Mouse (Mus musculus) liver, embryonic 14.5 days (tissue): ENCODE results near the gene Pprc1. TPM values are rescaled to one million over a fixed set of nuclear protein-coding genes. Genes with fewer than 3 reads are reported as not detected.

Experiments
- ATAC-seq: fragments of 200-750 bp; cut with Nextera tagmentation; 2 replicates; pipeline ENCODE4 v1.8.0; 2017; ENCODE audit warnings: moderate number of reproducible peaks, mild to moderate bottlenecking, moderate library complexity; ENCODE audit not compliant: insufficient read depth
- DNase-seq, 3 experiments: peaks; one replicate each; pipeline ENCODE4 v3.0.0-alpha.2; 2012 to 2013; ENCODE audit warnings: low read depth in 3 of 3, low spot score in 3 of 3
- H3K27ac ChIP-seq: fragments of 300-500 bp; sonication (generic); 2 replicates; pipeline ENCODE4 v1.5.1; 2014; ENCODE audit warnings: moderate library complexity, mild to moderate bottlenecking, control low read depth, inconsistent platforms
- H3K27me3 ChIP-seq: fragments of 300-500 bp; sonication (generic); 2 replicates; pipeline ENCODE4 v1.6.1; 2014; ENCODE audit warnings: mild to moderate bottlenecking, low read length, moderate library complexity; ENCODE audit not compliant: control insufficient read depth, insufficient read depth
- H3K36me3 ChIP-seq: fragments of 300-500 bp; sonication (generic); replicated peaks from 2 replicates; pipeline ENCODE4 v1.6.1; 2014; ENCODE audit warnings: low read depth; ENCODE audit not compliant: control insufficient read depth, insufficient read depth
- H3K4me1 ChIP-seq, 2 experiments: fragments of 200-500 bp in 1 of 2; fragments of 300-500 bp in 1 of 2; sonication (generic) in 1 of 2; replicated peaks; 2 replicates each; pipeline ENCODE4 v1.6.1; 2012 to 2014; ENCODE audit warnings: antibody characterized with exemption in 1 of 2, inconsistent platforms in 1 of 2, low read length in 1 of 2; ENCODE audit not compliant: control insufficient read depth in 2 of 2, insufficient read depth in 2 of 2
- H3K4me2 ChIP-seq: fragments of 300-500 bp; sonication (generic); 2 replicates; pipeline ENCODE4 v1.6.1; 2014; ENCODE audit warnings: low read depth, mild to moderate bottlenecking, control low read depth, moderate library complexity
- H3K4me3 ChIP-seq, 2 experiments: fragments of 200-500 bp in 1 of 2; fragments of 300-500 bp in 1 of 2; sonication (generic) in 1 of 2; 2 replicates each; pipeline ENCODE4 v1.5.1; 2012 to 2014; ENCODE audit warnings: low read depth in 2 of 2, low read length in 2 of 2, mild to moderate bottlenecking in 2 of 2, control low read depth in 1 of 2, inconsistent platforms in 1 of 2, moderate library complexity in 1 of 2; ENCODE audit not compliant: insufficient read depth in 1 of 2
- H3K9ac ChIP-seq: fragments of 300-500 bp; sonication (generic); replicated peaks from 2 replicates; pipeline ENCODE4 v1.6.1; 2014; ENCODE audit warnings: mild to moderate bottlenecking, control low read depth, moderate library complexity
- H3K9me3 ChIP-seq: fragments of 300-500 bp; sonication (generic); 2 replicates; pipeline ENCODE4 v1.6.1; 2016; ENCODE audit warnings: low read length, mixed read lengths; ENCODE audit not compliant: control insufficient read depth
- CTCF ChIP-seq: IDR thresholded peaks from 2 replicates; pipeline ENCODE4 v1.5.1; 2016; ENCODE audit warnings: antibody characterized with exemption, low read depth, control low read depth
- EP300 ChIP-seq: IDR thresholded peaks from 2 replicates; pipeline ENCODE4 v1.6.1; 2016; ENCODE audit warnings: antibody characterized with exemption, low read depth
- WGBS: fragments of 180-500 bp; shearing (Covaris S2); extraction: QIAGEN DNeasy Blood & Tissue Kit; methylation state at CpG from one replicate; pipeline ENCODE4 v1.1.7; 2014; ENCODE audit not compliant: insufficient replicate concordance; 5-methylcytosine and 5-hydroxymethylcytosine counted together
- polyA plus RNA-seq, 2 experiments: library from polyadenylated mRNA; depleted of rRNA in 1 of 2; stranded (reverse) in 1 of 2; unstranded in 1 of 2; fragments of >200 nt; fragmentation: Nextera tagmentation in 1 of 2; extraction: Ambion mirVana in 1 of 2; gene quantifications; 2 replicates each; pipeline versions ENCODE4 v1.2.1 to v1.2.3; 2012 to 2014

The Pprc1 gene
- polyA plus RNA-seq, 2 experiments = 17.5 to 25.0 TPM

- Histone ChIP-seq H3K4me1 (peaks cover 51 to 62% of the 10 kb centered on the region in 2 experiments), H3K27ac (peak overlapping the region; percentile 60), H3K27me3 (peaks cover 7% of the 10 kb centered on the region; the same call in 1 of the 2 replicates), H3K9me3 (no peaks in the 10 kb centered on the region), H3K36me3 (peaks cover 3% of the 10 kb centered on the region), H3K4me2 (peak overlapping the region; percentile 95), H3K9ac (peak overlapping the region; percentile 98; the same call in 1 of the 2 replicates), H3K4me3 (peak overlapping the region; percentile 0 to 19; a peak in 3 of 4 replicates)
- 46% methylated on average over 7 of the region's 7 CpGs for WGBS
- ATAC-seq (no peak), DNase-seq (no peak)
- TF ChIP-seq CTCF = no peak
- no peak for TF ChIP-seq EP300
Observed at GRCm38 (mm10) chr19:46041299-46041932, 3.3 kb upstream of the Pprc1 start.

DNA sequence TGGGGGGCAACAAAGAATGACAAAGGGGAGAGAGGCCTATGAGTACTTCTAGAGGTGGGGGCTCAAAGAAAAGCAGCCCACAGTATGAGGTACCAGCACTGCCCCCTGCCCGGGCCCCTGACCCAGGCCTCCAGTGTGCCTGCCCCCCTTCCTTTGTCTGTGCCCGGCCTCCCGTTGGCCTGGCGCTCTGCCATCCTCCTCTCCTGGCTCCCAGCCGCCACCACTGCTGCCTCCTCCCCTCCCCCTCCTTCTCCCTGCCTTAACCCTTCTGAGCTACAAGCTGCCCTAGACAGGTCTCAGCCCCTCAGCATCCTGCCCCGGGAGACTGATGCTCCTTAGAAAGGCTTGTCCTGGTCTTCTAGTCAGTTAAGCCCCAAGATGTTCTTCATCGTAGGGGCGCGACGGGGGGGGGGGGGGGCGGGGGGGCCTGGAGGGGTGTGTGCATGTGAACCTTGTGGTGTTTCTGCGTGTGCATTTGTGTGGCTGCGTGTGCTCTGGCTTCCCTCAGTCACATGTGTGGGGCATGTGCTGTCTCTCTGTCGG, 2.7 kb upstream of the Pprc1 start:
- 0% methylated on average over 12 of the region's 14 CpGs for WGBS
- ATAC-seq = no peak
- peaks cover 46 to 59% of the 10 kb centered on the region in 2 experiments for H3K4me1 ChIP-seq

DNA sequence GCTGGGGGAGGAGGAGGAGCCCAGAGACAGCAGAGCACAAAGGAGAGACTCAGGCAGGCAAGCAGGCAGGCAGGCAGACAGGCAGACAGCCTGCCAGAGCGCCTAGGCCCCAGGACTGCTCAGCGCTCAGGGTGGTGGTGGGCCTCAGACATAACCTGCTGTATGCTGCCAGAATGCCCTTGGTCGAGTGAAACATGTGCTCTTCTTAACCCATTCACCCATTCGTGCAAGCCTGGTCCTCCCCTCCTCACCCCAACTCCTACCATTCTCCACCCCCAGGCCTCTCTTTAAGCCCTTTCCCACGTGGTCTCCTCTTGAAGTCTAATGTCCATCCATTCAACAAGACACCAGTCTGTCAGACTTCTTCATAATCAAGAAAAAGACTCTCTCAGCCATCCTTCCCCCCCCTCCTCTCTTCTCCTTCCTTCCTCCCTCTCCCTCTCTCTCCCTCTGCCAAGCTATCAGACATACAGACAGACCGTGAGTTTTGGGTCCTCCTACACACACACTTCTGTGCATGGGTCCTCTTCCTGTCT, 2.1 kb upstream of the Pprc1 start:
- Histone ChIP-seq H3K4me3 (peak overlapping the region in 1 of 2 experiments; percentile 6; a peak in 1 of 4 replicates), H3K36me3 (no peaks in the 10 kb centered on the region), H3K9me3 (no peaks in the 10 kb centered on the region), H3K27me3 (peaks cover 7% of the 10 kb centered on the region; the same call in 1 of the 2 replicates), H3K9ac (peak overlapping the region; percentile 7), H3K4me1 (peaks cover 42 to 53% of the 10 kb centered on the region in 2 experiments), H3K27ac (peak overlapping the region; percentile 0), H3K4me2 (peak overlapping the region; percentile 95)
- WGBS = 8% methylated on average over 6 of the region's 6 CpGs
- no peak for TF ChIP-seq CTCF
- TF ChIP-seq EP300 = no peak
- ATAC-seq (no peak), DNase-seq (no peak)

More for the DNA sequence above, 2.7 kb upstream of the Pprc1 start:
- H3K4me2 ChIP-seq = peak overlapping the region; percentile 95
- H3K27ac ChIP-seq = peak overlapping the region; percentile 0
- peak overlapping the region; percentile 6 to 19; a peak in 3 of 4 replicates for H3K4me3 ChIP-seq
- H3K27me3 ChIP-seq = peaks cover 7% of the 10 kb centered on the region; the same call in 1 of the 2 replicates
- TF ChIP-seq EP300 = no peak
- no peak for TF ChIP-seq CTCF
- no peaks in the 10 kb centered on the region for H3K9me3 ChIP-seq
- no peak for DNase-seq
- H3K36me3 ChIP-seq = no peaks in the 10 kb centered on the region; the same call in 1 of the 2 replicates
- peak overlapping the region; percentile 38 for H3K9ac ChIP-seq

DNA sequence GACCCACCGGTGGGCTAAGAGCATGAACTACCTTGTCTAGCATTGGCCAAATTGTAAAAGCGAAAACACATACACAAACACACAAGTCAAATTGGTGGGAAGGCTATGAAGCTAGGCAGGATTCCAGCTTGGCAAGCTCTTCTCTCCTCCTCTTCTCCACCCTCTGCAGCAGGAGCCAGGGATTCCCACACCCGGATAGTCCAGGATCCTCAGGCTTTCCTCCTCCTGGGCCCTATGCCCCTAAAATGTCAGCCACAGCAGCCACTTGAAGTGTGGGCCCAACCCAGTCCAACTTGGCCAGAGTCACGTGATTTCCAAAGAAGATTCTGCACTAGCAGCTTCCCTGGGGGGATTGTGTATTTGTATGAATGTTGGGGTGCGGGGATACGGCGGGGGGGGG, 1.3 kb upstream of the Pprc1 start:
- H3K36me3 ChIP-seq = no peaks in the 10 kb centered on the region
- DNase-seq (no peak), ATAC-seq (no peak)
- peak overlapping the region; percentile 95 for H3K4me2 ChIP-seq
- peak overlapping the region; percentile 44 for H3K27ac ChIP-seq
- H3K4me3 ChIP-seq = peak overlapping the region; percentile 4 to 79; a peak in 2 of 4 replicates
- peaks cover 38 to 52% of the 10 kb centered on the region in 2 experiments for H3K4me1 ChIP-seq
- no peaks in the 10 kb centered on the region for H3K9me3 ChIP-seq
- peak overlapping the region; percentile 7 for H3K9ac ChIP-seq
- 56% methylated on average over 7 of the region's 7 CpGs for WGBS
- TF ChIP-seq CTCF (no peak), EP300 (no peak)
- H3K27me3 ChIP-seq = peaks cover 7% of the 10 kb centered on the region; the same call in 1 of the 2 replicates
